Mouse (Mus musculus) heart, embryonic 12.5 days (tissue): ENCODE data around the gene Tom1l2. TPM values are rescaled to one million over a fixed set of nuclear protein-coding genes. Genes with fewer than 3 reads are reported as not detected.

Source experiments
- ATAC-seq: fragments of 200-750 bp; cut with Nextera tagmentation; 2 replicates; pipeline ENCODE4 v1.8.0; 2017; ENCODE audit warnings: moderate TSS enrichment, moderate library complexity; ENCODE audit not compliant: insufficient number of reproducible peaks, low FRiP score
- H3K27ac ChIP-seq: fragments of 300-500 bp; sonication (generic); 2 replicates; pipeline ENCODE4 v1.5.1; 2016; ENCODE audit warnings: mild to moderate bottlenecking, moderate library complexity; ENCODE audit not compliant: poor library complexity, severe bottlenecking
- H3K27me3 ChIP-seq: fragments of 300-500 bp; sonication (generic); replicated peaks from 2 replicates; pipeline ENCODE4 v1.6.1; 2016; ENCODE audit warnings: mild to moderate bottlenecking, moderate library complexity
- H3K36me3 ChIP-seq: fragments of 300-500 bp; sonication (generic); 2 replicates; pipeline ENCODE4 v1.6.1; 2016; ENCODE audit warnings: mild to moderate bottlenecking, moderate library complexity
- H3K4me1 ChIP-seq: fragments of 300-500 bp; sonication (generic); replicated peaks from 2 replicates; pipeline ENCODE4 v1.6.1; 2016; ENCODE audit warnings: mild to moderate bottlenecking
- H3K4me2 ChIP-seq: fragments of 300-500 bp; sonication (generic); 2 replicates; pipeline ENCODE4 v1.6.1; 2016; ENCODE audit warnings: mild to moderate bottlenecking, moderate library complexity
- H3K4me3 ChIP-seq: fragments of 300-500 bp; sonication (generic); 2 replicates; pipeline ENCODE4 v1.5.1; 2016; ENCODE audit warnings: mild to moderate bottlenecking
- H3K9ac ChIP-seq: fragments of 300-500 bp; sonication (generic); 2 replicates; pipeline ENCODE4 v1.6.1; 2016; ENCODE audit warnings: mild to moderate bottlenecking, moderate library complexity
- H3K9me3 ChIP-seq: fragments of 300-500 bp; sonication (generic); replicated peaks from 2 replicates; pipeline ENCODE4 v1.6.1; 2016; ENCODE audit warnings: mild to moderate bottlenecking, moderate library complexity
- WGBS: fragments of 180-500 bp; shearing (Covaris S2); methylation state at CpG from one replicate; pipeline ENCODE4 v1.1.7; 2016; 5-methylcytosine and 5-hydroxymethylcytosine counted together
- polyA plus RNA-seq: library from polyadenylated mRNA; unstranded; fragments of >200 nt; fragmentation: Nextera tagmentation; extraction: Ambion mirVana; gene quantifications from 2 replicates; pipeline ENCODE4 v1.2.1, GENCODE M21; 2016

Gene Tom1l2
- polyA plus RNA-seq, 1 experiment from 2014 or later, result 32.1 TPM

- H3K9me3 ChIP-seq, result no peaks in the 10 kb centered on the region
- no peak for ATAC-seq
- H3K4me3 ChIP-seq, result no peak overlapping the region
- no peak overlapping the region for H3K4me2 ChIP-seq
- 58% methylated on average over 4 of the region's 4 CpGs for WGBS
- no peaks in the 10 kb centered on the region for H3K36me3 ChIP-seq
- H3K27ac ChIP-seq, result no peak overlapping the region
- no peak overlapping the region for H3K9ac ChIP-seq
- H3K27me3 ChIP-seq, result no peaks in the 10 kb centered on the region
- peaks cover 16% of the 10 kb centered on the region for H3K4me1 ChIP-seq
Measured at GRCm38 (mm10) chr11:60346537-60346936, 6.2 kb downstream of the Tom1l2 start.

- ATAC-seq, result no peak
- H3K9me3 ChIP-seq, result no peaks in the 10 kb centered on the region
- no peaks in the 10 kb centered on the region for H3K36me3 ChIP-seq
- peaks cover 12% of the 10 kb centered on the region; the same call in 1 of the 2 replicates for H3K4me1 ChIP-seq
- H3K27me3 ChIP-seq, result no peaks in the 10 kb centered on the region
- H3K4me2 ChIP-seq, result no peak overlapping the region
- H3K4me3 ChIP-seq, result no peak overlapping the region
- WGBS, result 81% methylated on average over 4 of the region's 4 CpGs
- no peak overlapping the region for H3K9ac ChIP-seq
- H3K27ac ChIP-seq, result no peak overlapping the region
Measured at GRCm38 (mm10) chr11:60345868-60346267, 6.8 kb downstream of the Tom1l2 start.

- H3K4me1 ChIP-seq, result peaks cover under 1% of the 10 kb centered on the region
- H3K4me3 ChIP-seq, result no peak overlapping the region
- no peaks in the 10 kb centered on the region for H3K9me3 ChIP-seq
- ATAC-seq, result no peak
- H3K27me3 ChIP-seq, result no peaks in the 10 kb centered on the region
- no peak overlapping the region for H3K9ac ChIP-seq
- no peak overlapping the region for H3K4me2 ChIP-seq
- H3K27ac ChIP-seq, result no peak overlapping the region
- WGBS, result 91% methylated on average over 12 of the region's 12 CpGs
- peaks cover 9% of the 10 kb centered on the region; the same call in 1 of the 2 replicates for H3K36me3 ChIP-seq
Measured at GRCm38 (mm10) chr11:60339361-60339760, 13.3 kb downstream of the Tom1l2 start.

DNA sequence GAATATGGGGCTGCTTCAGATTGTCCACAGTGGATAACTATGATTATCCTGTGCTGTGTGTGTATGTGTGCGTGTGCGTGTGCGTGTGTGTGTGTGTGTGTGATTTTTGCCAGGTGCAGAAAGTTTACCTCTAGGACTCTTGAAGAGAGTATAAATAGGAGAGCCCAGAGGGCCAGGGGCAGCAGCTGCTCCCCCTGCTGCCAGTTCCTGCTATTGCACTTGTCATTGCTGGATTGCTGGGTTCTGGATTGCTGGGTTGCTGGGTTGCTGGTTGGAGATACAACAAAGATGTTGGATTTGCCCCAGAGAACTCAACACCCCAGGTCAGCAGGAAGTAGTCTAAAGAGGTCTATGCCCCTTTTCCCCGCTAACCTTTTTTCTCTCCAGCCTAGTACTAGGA is 14.4 kb downstream of the Tom1l2 start:
- ATAC-seq, result no peak
- H3K4me1 ChIP-seq, result peaks cover 5% of the 10 kb centered on the region
- no peaks in the 10 kb centered on the region for H3K9me3 ChIP-seq
- H3K36me3 ChIP-seq, result peaks cover 9% of the 10 kb centered on the region; the same call in 1 of the 2 replicates
- 65% methylated on average over 4 of the region's 4 CpGs for WGBS
- no peak overlapping the region for H3K4me3 ChIP-seq
- no peaks in the 10 kb centered on the region for H3K27me3 ChIP-seq
- H3K4me2 ChIP-seq, result no peak overlapping the region
- no peak overlapping the region for H3K27ac ChIP-seq
- H3K9ac ChIP-seq, result no peak overlapping the region

DNA sequence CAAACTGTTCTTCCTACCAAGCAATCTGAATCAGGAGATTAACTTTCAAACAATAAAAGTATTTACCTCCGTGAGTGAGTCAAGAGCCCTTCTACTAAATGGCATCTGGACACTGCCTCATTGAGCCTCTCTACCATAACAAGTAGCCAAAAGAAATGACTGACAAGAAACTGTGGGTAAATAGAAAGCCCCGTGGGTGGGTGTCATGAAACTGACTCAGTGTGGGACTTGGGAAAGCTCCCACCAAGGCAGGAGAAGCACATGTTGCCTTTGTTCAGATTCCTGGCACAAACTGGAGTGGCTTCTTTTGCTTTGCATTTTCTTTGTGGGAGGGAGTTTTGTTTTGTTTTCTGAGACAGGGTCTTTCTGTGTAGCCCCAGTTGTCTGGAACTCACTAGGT is 16.9 kb downstream of the Tom1l2 start:
- Histone ChIP-seq H3K4me1 (peaks cover 5% of the 10 kb centered on the region), H3K4me3 (no peak overlapping the region), H3K9me3 (no peaks in the 10 kb centered on the region), H3K36me3 (peaks cover 9% of the 10 kb centered on the region; the same call in 1 of the 2 replicates), H3K4me2 (no peak overlapping the region), H3K27ac (no peak overlapping the region), H3K27me3 (no peaks in the 10 kb centered on the region), H3K9ac (no peak overlapping the region)
- ATAC-seq, result no peak
- WGBS, result 81% methylated on average over 2 of the region's 2 CpGs

- H3K4me3 ChIP-seq, result no peak overlapping the region
- no peak overlapping the region for H3K4me2 ChIP-seq
- no peaks in the 10 kb centered on the region for H3K9me3 ChIP-seq
- no peaks in the 10 kb centered on the region for H3K27me3 ChIP-seq
- peaks cover 5% of the 10 kb centered on the region for H3K4me1 ChIP-seq
- H3K9ac ChIP-seq, result no peak overlapping the region
- no peak overlapping the region for H3K27ac ChIP-seq
- WGBS, result 61% methylated on average over 3 of the region's 3 CpGs
- no peak for ATAC-seq
- peaks cover 6% of the 10 kb centered on the region; the same call in 1 of the 2 replicates for H3K36me3 ChIP-seq
Measured at GRCm38 (mm10) chr11:60334124-60334523, 18.6 kb downstream of the Tom1l2 start.

- Histone ChIP-seq H3K36me3 (peaks cover 11% of the 10 kb centered on the region; the same call in 1 of the 2 replicates), H3K27ac (no peak overlapping the region), H3K27me3 (no peaks in the 10 kb centered on the region), H3K4me3 (no peak overlapping the region), H3K9me3 (no peaks in the 10 kb centered on the region), H3K4me2 (no peak overlapping the region), H3K9ac (no peak overlapping the region), H3K4me1 (peaks cover 5% of the 10 kb centered on the region)
- ATAC-seq, result no peak
- 79% methylated on average over 5 of the region's 5 CpGs for WGBS
Measured at GRCm38 (mm10) chr11:60333461-60333860, 19.2 kb downstream of the Tom1l2 start.

- WGBS, result 85% methylated on average over 4 of the region's 4 CpGs
- Histone ChIP-seq H3K4me2 (no peak overlapping the region), H3K36me3 (peaks cover 5% of the 10 kb centered on the region; the same call in 1 of the 2 replicates), H3K27ac (no peak overlapping the region), H3K4me3 (no peak overlapping the region), H3K4me1 (peaks cover 5% of the 10 kb centered on the region), H3K9me3 (no peaks in the 10 kb centered on the region), H3K9ac (no peak overlapping the region), H3K27me3 (no peaks in the 10 kb centered on the region)
- no peak for ATAC-seq
Measured at GRCm38 (mm10) chr11:60330551-60330950, 22.2 kb downstream of the Tom1l2 start.

DNA sequence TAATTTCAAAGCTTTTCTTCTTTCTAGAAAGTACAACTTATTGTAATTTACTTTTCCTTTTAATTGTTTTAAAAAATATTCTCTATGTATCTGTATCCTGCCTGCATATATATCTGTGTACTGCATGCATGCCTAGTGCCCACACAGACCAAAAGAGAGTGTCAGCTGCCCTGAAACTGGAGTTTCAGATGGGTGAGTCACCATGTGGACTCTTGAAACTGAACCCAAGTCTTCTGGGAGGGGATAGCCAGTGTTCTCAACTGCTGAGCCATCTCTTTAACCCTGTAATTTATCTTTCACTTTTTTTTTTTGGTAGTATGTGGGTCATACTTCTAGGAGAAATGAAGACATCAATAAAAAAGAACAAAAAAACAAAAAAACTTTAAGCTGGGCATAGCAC is 29.0 kb downstream of the Tom1l2 start:
- Histone ChIP-seq H3K27ac (no peak overlapping the region), H3K9ac (no peak overlapping the region), H3K27me3 (no peaks in the 10 kb centered on the region), H3K4me2 (no peak overlapping the region), H3K4me1 (peaks cover 24% of the 10 kb centered on the region), H3K9me3 (no peaks in the 10 kb centered on the region), H3K36me3 (peaks cover 2% of the 10 kb centered on the region; the same call in 1 of the 2 replicates), H3K4me3 (no peak overlapping the region)
- no peak for ATAC-seq

DNA sequence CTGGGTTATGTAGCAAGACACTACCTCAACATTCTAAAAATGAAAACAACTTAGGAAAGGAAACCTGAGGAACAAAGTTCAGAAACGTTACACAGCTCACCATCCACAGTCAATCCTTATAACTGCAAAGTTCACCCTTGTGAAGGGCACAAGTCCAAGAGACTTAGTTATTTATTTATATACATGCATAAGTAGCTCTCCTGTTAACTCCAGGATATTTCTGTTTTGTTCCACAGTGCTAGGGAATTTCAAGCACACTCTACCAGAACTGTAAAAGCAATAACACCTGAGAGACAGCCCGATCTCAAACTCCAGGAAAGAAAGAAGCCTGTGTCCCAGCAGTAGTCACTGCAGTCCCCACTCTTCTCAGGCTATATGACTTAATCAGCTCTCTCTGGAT is 31.3 kb downstream of the Tom1l2 start:
- no peaks in the 10 kb centered on the region for H3K27me3 ChIP-seq
- H3K4me2 ChIP-seq, result no peak overlapping the region
- no peaks in the 10 kb centered on the region for H3K9me3 ChIP-seq
- H3K36me3 ChIP-seq, result no peaks in the 10 kb centered on the region
- H3K27ac ChIP-seq, result 0 out of 2 replicates have a peak overlapping the region, but pooled peaks have one; percentile 22
- H3K4me3 ChIP-seq, result no peak overlapping the region
- H3K9ac ChIP-seq, result no peak overlapping the region
- H3K4me1 ChIP-seq, result peaks cover 34% of the 10 kb centered on the region
- WGBS, result 70% methylated on average over 2 of the region's 2 CpGs
- no peak for ATAC-seq

DNA sequence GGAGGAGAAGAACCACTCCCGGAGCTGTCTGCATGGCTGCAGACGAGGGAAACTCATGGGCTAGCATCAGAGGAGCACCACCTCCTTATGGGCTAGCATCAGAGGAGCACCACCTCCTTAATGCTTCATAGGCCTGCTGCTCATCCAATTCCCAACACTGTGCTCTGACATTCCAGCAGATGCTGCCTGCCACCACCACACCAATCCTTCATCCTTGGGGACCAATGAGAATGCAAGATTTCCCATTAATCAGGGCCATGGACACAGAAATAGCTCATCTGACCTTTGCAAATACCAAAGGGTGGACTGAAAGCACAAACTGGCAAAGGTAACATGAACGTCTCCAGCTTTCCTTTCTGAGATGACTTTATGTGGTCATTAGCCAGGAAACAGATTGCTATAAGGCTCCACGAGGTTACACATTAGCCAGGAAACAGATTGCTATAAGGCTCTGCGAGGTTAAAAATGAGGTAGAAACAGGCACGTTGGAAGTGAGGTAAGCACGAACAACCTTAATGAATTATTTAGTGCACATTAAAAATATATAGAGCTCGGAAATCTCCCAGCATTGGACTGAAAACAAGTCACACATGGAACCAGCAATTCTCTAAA is 32.2 kb downstream of the Tom1l2 start:
- Histone ChIP-seq H3K4me1 (peaks cover 34% of the 10 kb centered on the region), H3K27me3 (no peaks in the 10 kb centered on the region), H3K27ac (no peak overlapping the region), H3K4me2 (no peak overlapping the region), H3K36me3 (no peaks in the 10 kb centered on the region), H3K4me3 (no peak overlapping the region), H3K9ac (no peak overlapping the region), H3K9me3 (no peaks in the 10 kb centered on the region)
- ATAC-seq, result no peak
- 74% methylated on average over 8 of the region's 8 CpGs for WGBS
